Mouse (Mus musculus) right cerebral cortex, adult 18-20 months (tissue): ENCODE results near the gene Vegfb.

ENCODE experiments used
- DNase-seq: peaks from one replicate; pipeline ENCODE4 v3.0.0; 2022; ENCODE audit warnings: mixed read lengths

Vegfb gene

GRCm38 (mm10) chr19:6939106-6940002 is 48.1 kb downstream of the Vegfb start:
- DNase-seq, result no peak

DNA sequence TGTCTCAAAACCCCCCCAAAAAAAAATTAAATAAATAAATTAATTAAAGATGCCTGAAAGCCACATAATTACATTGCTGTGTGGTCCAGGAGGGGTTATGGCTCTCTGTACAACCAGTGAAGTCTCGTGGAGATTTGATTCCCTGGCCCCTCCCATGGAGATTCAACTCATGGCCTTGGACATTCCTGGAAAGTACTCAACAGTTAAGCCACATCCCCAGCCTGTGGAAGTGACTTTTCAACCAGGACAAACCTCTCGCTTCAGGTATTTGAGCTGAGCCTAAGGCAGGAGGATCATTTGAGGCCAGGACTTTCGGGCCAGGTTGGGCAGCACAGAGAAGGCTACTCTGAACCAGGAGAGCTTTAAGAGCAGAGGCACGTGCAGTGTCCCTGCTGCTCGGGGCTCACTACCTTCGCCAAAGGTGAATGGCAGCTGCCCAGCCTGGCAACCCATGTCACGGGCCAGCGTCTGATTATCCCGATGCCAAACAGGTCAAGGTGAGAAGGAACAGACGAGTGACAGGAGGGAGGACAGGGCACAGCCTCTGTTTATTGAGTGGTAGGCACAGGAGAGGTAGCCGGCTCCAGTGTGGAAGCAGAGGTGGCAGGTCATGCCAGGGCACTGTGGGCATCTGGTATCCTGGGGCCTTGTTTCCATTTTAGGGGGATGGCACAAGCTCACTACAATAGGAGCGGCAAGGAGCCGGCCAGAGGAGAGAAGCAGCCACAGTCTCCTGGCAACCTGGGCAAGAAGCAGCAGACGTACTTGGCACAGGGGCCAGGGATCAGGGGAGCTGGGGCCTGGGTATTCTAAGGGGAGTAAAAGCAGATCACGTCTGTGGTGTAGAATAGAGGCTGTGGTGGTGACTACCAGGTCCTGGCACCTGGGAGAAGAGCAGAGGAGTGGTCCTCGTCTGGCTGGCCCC is 49.6 kb downstream of the Vegfb start:
- no peak for DNase-seq

DNA sequence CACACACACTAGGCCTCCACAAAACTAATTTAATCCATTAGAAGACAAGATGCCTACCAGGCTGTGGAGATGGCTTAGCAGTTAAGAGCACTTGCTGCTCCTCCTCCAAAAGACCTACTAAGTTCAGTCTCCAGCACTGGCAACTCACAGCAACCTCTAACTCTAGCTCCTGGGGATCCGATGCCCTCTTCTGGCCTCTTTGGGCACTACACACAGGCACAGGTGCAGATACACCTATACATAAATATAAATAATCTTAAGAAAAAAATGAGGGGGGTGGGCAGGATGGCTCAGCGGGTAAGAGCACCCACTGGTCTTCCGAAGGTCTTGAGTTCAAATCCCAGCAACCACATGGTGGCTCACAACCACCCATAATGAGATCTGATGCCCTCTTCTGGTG is 51.2 kb downstream of the Vegfb start:
- DNase-seq, result no peak

DNA sequence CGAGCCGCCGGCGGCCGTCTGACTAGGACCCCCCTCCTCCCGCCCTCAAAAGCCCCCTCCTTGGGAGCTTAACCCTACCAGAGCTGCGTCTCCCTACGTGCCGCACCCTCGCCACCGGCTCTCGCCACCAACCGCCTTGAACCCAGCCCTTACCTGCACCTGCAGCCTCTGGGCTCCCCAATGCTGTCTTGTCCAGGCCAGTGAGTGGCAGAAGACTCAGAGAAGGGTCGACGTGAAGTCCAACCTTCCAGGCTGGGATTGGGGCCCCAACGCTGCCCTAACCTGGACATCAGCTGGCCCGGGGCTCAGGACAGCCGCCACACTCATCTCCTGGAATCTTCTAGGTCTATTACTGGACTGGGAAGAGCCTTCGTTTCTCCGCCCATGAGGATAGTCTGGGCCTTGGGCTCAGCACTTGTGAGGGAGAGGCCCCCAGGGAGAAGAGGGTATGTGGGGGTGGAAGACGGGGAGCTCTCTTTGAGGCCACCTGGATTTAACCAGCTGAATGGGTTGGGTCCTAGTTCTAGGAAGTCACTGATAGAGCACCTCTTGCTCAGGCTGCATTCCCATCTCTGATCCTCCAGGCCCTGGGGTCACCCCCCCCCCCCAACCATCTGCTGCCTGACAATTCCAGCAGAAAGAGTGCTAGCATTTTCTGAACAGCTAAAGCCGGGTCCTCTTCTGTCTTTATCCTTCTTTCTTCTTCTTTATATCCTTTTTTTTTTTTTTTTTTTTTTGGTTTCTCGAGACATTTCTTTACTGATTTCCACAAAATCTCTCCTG is 53.1 kb downstream of the Vegfb start, which contains the start of gene Kcnk4:
Kcnk4 (minus strand) TSS at position 321 of the 783 bp plus-strand sequence.
- DNase-seq, result no peak

DNA sequence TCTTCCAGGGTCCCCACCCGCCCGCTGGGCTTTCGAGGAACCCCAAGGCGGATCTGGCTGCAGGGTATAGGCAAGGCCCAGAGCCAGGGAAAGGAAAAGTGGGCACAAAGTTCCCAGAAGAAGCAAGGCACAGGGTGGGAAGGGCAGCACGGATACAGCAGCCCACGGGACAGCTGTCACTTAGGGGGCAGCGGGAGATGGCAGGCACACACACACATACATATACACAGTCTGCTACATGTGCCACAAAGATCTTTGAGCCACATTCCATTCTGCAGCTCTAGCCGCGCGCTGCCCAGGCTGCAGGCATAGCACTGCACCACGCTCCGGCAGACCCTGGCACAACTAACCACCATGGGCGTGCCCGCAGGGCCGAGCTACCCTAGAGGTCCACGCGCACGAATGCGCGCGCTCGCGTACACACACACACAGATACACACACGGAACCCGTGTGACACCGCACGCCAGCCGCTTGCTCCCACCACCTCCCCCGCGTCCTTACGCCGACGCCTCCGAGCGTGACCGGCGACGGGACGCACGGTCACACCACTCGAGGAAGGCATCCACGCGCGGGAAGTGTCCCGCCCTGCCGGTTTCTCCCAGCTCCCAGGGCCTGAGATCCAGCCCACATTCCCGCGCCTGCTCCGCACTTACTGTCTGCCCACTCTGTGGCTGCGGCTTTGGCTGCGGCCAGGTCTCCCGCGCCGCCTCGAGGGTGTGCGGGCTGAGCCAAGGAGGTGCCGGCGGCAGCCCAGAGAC is 53.8 kb downstream of the Vegfb start:
- DNase-seq, result peak; percentile 73

GRCm38 (mm10) chr19:6933102-6933435 is 54.4 kb downstream of the Vegfb start:
- DNase-seq, result no peak
